Mouse (Mus musculus) stomach, adult 2 months (tissue): ENCODE results near the gene Olfr622. TPM values are rescaled to one million over a fixed set of nuclear protein-coding genes. Genes with fewer than 3 reads are reported as not detected.

Source experiments
- polyA plus RNA-seq: library from polyadenylated mRNA; depleted of rRNA; stranded (reverse); fragments of >200 nt; gene quantifications from 2 replicates; pipeline ENCODE4 v1.2.3, GENCODE M21; 2012; rRNA removed

Olfr622 gene
- not detected in 2 replicates for polyA plus RNA-seq

GRCm38 (mm10) chr7:103642602-103643001, at the start of gene Olfr622:
TSS of gene Olfr622 (minus strand) at chr7:103642702.

DNA sequence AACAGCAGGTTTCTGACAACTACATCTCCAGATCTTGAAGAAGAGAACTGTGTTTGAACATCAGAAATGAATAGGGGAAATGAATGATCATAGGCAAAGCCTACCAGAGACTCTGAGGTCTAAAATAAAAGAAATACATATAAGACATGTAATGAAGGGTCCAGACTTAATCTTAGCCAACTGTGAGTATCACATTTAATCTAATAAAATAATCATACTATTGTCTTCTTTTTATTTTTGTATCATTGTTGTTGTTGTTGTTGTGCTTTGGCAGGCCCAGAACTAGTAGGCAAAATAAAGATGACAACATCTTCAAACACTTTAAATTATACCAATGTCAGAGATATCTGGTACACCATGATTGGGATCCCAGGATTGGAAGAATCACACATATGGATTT, 39.9 kb upstream of the Olfr622 start, which contains the start of gene Olfr625-ps1:
TSS of gene Olfr625-ps1 (plus strand) at position 301 of the 400 bp plus-strand sequence.

DNA sequence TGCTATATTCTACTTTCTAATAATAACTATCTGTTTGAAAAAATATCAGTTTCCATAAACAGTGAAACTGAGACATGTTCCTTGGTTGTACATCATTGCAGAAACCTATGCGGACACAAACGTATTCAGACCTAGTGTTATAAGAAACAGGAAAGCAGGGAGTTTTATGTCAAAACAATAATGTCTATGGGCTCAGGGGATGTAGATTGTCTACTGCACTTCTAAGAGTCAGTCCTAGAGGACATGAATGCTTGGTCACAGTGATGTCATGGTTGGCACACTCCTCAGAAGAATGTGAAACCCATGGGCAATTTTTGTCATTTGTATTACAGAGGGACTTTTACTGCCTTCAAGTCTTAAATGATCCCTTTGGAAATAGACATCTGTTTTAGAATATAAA, 28.6 kb upstream of the Olfr622 start, which contains the start of gene Olfr624:
TSS of gene Olfr624 (minus strand) at position 101 of the 400 bp plus-strand sequence.

GRCm38 (mm10) chr7:103663598-103663997, 21.1 kb upstream of the Olfr622 start, which contains the start of gene Olfr623:
TSS of gene Olfr623 (minus strand) at chr7:103663698.

GRCm38 (mm10) chr7:103612434-103612833, 30.1 kb downstream of the Olfr622 start, which contains the start of gene Olfr620:
TSS of gene Olfr620 (minus strand) at chr7:103612534.

DNA sequence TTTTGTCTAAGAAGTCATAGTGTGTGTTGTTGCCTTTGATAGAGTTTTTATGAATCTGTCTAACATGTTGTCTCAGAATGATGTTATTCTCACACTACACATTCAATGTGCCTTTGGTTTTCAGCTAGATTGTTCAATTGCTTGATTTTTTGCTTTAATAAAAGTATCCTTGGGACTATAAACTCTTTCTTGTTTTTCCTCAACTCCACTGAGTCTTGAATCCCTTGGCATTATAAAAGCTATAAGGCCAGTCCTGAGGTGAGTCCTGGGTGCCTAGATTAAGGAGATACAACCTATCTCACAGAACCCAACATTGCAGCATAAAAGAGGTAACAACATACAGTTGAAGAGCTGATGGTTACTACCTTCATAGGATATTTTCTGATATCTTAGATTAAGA, 42.2 kb downstream of the Olfr622 start, which contains the start of gene Olfr619:
TSS of gene Olfr619 (plus strand) at position 301 of the 400 bp plus-strand sequence.

DNA sequence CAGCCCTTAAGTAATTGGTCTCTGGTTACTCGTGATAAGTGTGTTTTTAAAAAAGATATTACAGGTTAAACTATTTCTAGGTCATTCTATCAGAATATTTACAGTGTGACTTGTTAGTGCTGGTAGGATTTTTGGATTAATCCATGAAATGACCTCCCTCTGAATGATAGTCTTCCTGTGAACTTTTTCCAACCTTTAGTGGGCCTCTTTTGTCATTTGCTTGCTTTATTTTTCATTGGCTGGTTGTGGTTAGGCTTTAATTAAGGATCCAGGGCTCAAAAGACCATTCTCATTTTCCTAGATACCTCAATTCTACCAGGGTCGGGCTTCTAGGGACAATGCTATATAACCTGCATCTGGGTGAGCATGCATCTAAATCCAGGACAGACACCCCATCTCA, 52.7 kb downstream of the Olfr622 start, which contains the start of gene Olfr618:
TSS of gene Olfr618 (plus strand) at position 301 of the 400 bp plus-strand sequence.

Other genes with a start within 250 kb of the Olfr622 start
- gene Usp17lc, start 227.6 kb downstream of the Olfr622 start, polyA plus RNA-seq: not detected in 2 replicates
- gene Olfr605, start 197.3 kb downstream of the Olfr622 start, polyA plus RNA-seq: not detected in 2 replicates
- not detected in 2 replicates for gene Olfr606, start 193.7 kb downstream of the Olfr622 start, polyA plus RNA-seq
- gene Olfr607, start 178.6 kb downstream of the Olfr622 start, polyA plus RNA-seq: not detected in 2 replicates
- not detected in 2 replicates for gene Olfr608, start 172.8 kb downstream of the Olfr622 start, polyA plus RNA-seq
- not detected in 2 replicates for gene Olfr609, start 144.6 kb downstream of the Olfr622 start, polyA plus RNA-seq
- not detected in 2 replicates for gene Olfr610, start 130.6 kb downstream of the Olfr622 start, polyA plus RNA-seq
- not detected in 2 replicates for gene Olfr611, start 121.9 kb downstream of the Olfr622 start, polyA plus RNA-seq
- not detected in 2 replicates for gene Olfr612, start 100.0 kb downstream of the Olfr622 start, polyA plus RNA-seq
- gene Olfr613, start 94.6 kb downstream of the Olfr622 start, polyA plus RNA-seq: not detected in 2 replicates
- not detected in 2 replicates for gene Olfr615, start 86.6 kb downstream of the Olfr622 start, polyA plus RNA-seq
- not detected in 2 replicates for gene Olfr616, start 73.6 kb downstream of the Olfr622 start, polyA plus RNA-seq
- not detected in 2 replicates for gene Olfr617, start 69.6 kb downstream of the Olfr622 start, polyA plus RNA-seq
- not detected in 2 replicates for gene Olfr618, start 52.6 kb downstream of the Olfr622 start, polyA plus RNA-seq
- gene Olfr619, start 42.1 kb downstream of the Olfr622 start, polyA plus RNA-seq: not detected in 2 replicates
- gene Olfr620, start 30.2 kb downstream of the Olfr622 start, polyA plus RNA-seq: not detected in 2 replicates
- not detected in 2 replicates for gene Olfr623, start 21.0 kb upstream of the Olfr622 start, polyA plus RNA-seq
- gene Olfr624, start 28.5 kb upstream of the Olfr622 start, polyA plus RNA-seq: not detected in 2 replicates
- not detected in 2 replicates for gene Olfr625-ps1, start 40.0 kb upstream of the Olfr622 start, polyA plus RNA-seq
- gene Olfr243, start 72.0 kb upstream of the Olfr622 start, polyA plus RNA-seq: not detected in 2 replicates
- gene Olfr628, start 87.7 kb upstream of the Olfr622 start, polyA plus RNA-seq: not detected in 2 replicates
- gene Olfr629, start 102.2 kb upstream of the Olfr622 start, polyA plus RNA-seq: not detected in 2 replicates
- gene Olfr630, start 114.6 kb upstream of the Olfr622 start, polyA plus RNA-seq: not detected in 2 replicates
- gene Olfr69, start 128.9 kb upstream of the Olfr622 start, polyA plus RNA-seq: not detected in 2 replicates
- not detected in 2 replicates for gene Olfr68, start 137.0 kb upstream of the Olfr622 start, polyA plus RNA-seq
- gene Olfr67, start 149.1 kb upstream of the Olfr622 start, polyA plus RNA-seq: not detected in 2 replicates
- 4.5 and 10.0 TPM in 2 replicates for gene Hbb-bt, start 171.3 kb upstream of the Olfr622 start, polyA plus RNA-seq
- 47.8 and 134 TPM in 2 replicates for gene Hbb-bs, start 185.4 kb upstream of the Olfr622 start, polyA plus RNA-seq
- not detected in 2 replicates for gene Hbb-bh2, start 197.8 kb upstream of the Olfr622 start, polyA plus RNA-seq
- gene Hbb-bh1, start 200.5 kb upstream of the Olfr622 start, polyA plus RNA-seq: not detected in 2 replicates
- gene Hbb-y, start 210.5 kb upstream of the Olfr622 start, polyA plus RNA-seq: not detected in 2 replicates
- gene Olfr66, start 243.6 kb upstream of the Olfr622 start, polyA plus RNA-seq: not detected in 2 replicates